ENCODE assay signal across 24 mouse cellular contexts in the genomic region with DNA sequence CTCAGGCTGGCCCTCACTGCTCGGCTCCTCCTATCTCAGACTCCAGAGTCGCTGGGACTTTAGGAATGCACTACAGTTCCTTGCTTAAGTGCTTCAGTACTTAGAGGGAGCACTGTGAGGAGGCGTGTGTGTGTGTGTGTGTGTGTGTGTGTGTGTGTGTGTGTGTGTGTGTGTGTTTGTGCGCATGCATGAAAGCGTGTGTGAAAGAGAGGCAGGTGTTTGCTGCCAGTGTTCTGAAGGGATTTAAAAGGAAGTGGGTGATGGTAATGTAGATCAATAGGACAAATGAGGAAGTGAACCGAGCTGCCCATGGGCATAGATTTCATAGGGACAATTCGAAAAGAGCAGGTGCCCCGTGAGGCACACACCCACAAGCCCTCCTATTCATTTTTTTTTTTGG. TPM values are rescaled to one million over a fixed set of nuclear protein-coding genes. Genes with fewer than 3 reads are reported as not detected.
DNase-seq lines count a peak whose midpoint lies in the region; ATAC-seq and TF ChIP-seq lines count a peak whose summit lies in the region.
"Had no signal": no experiment of that assay in that cellular context is flagged by ENCODE, and none has a peak within 500 bp of the region (broad histone marks: within the 10 kb centered on the region; RNA-seq: fewer than 3 reads in every experiment).

No protein-coding gene starts in this region.

- H3K79me2 ChIP-seq in CH12.LX (replicated peaks; ENCODE audit: control insufficient read depth, extremely low read depth, insufficient read depth, poor library complexity, severe bottlenecking): no peaks in the 10 kb centered on the region

- H3K9ac ChIP-seq in CH12.LX (ENCODE audit: insufficient read depth, low read depth): no peak overlapping the region
- H3K9ac ChIP-seq: forebrain, embryonic 12.5 days; heart, embryonic 13.5 days; hindbrain, embryonic 14.5 days; kidney, embryonic 15.5 days; limb, embryonic 12.5 days; lung, embryonic 15.5 days; midbrain, embryonic 12.5 days; neural tube, embryonic 15.5 days had no signal

- H3K27ac ChIP-seq in CH12.LX (ENCODE audit: insufficient read depth, low read depth): no peak overlapping the region
- H3K27ac ChIP-seq: embryonic facial prominence, embryonic 10.5 days; forebrain, embryonic 12.5 days; heart, embryonic 13.5 days; hindbrain, embryonic 14.5 days; kidney, embryonic 15.5 days; limb, embryonic 12.5 days; liver, embryonic 13.5 days; lung, embryonic 15.5 days; macrophage; midbrain, embryonic 12.5 days; neural tube, embryonic 15.5 days had no signal

- ATAC-seq in megakaryocyte progenitor cell, adult 5-6 weeks (replicated peaks; ENCODE audit: poor library complexity): 0 out of 2 replicates have a peak, but pooled peaks have one; percentile 9

- peaks cover 0 to 18% of the 10 kb centered on the region in 2 experiments for H3K36me3 ChIP-seq in CH12.LX (replicated peaks in 1 of 2; ENCODE audit: control insufficient read depth in 1 of 2, insufficient read depth in 1 of 2, low read length in 1 of 2)
- H3K36me3 ChIP-seq: embryonic facial prominence, embryonic 10.5 days; forebrain, embryonic 12.5 days; heart, embryonic 13.5 days; kidney, embryonic 15.5 days; limb, embryonic 12.5 days; liver, embryonic 13.5 days; lung, embryonic 15.5 days; midbrain, embryonic 12.5 days; neural tube, embryonic 15.5 days had no signal

- intact Hi-C loops in left cerebral cortex, postnatal 14 days (cut with DNase I): no loop called here

- TF ChIP-seq EP300 in CH12.LX (IDR thresholded peaks at IDR 0.05; ENCODE audit: low read length): no peak

- TF ChIP-seq CTCF in CH12.LX (conservative IDR thresholded peaks at IDR 0.05 in 1 of 2, IDR thresholded peaks at IDR 0.05 in 1 of 2; ENCODE audit: low read depth in 2 of 2, low read length in 2 of 2): no peak

- H3K27me3 ChIP-seq in CH12.LX (replicated peaks): no peaks in the 10 kb centered on the region
- H3K27me3 ChIP-seq: kidney, embryonic 15.5 days; liver, embryonic 13.5 days; neural tube, embryonic 15.5 days had no signal

- H3K9me3 ChIP-seq in CH12.LX (replicated peaks; ENCODE audit: low read length): no peaks in the 10 kb centered on the region
- H3K9me3 ChIP-seq: embryonic facial prominence, embryonic 10.5 days; forebrain, embryonic 12.5 days; heart, embryonic 13.5 days; kidney, embryonic 15.5 days; limb, embryonic 12.5 days; liver, embryonic 13.5 days; lung, embryonic 15.5 days; midbrain, embryonic 12.5 days; neural tube, embryonic 15.5 days had no signal

- in situ Hi-C loops in CH12.LX (cut with MboI; ENCODE audit: low pct_ligation_motif_present, low pct_unique_long_range_greater_than_20kb, low sequenced_read_pairs): no loop called here

- H3K4me1 ChIP-seq in CH12.LX (ENCODE audit: control insufficient read depth in 1 of 2, insufficient read depth in 2 of 2): peaks cover 17 to 34% of the 10 kb centered on the region in 2 experiments

- TF ChIP-seq RAD21 in CH12.LX (IDR thresholded peaks at IDR 0.05; ENCODE audit: low read depth, low read length): no peak

- H3K4me2 ChIP-seq in CH12.LX (ENCODE audit: insufficient read depth, low read depth, poor library complexity, severe bottlenecking): peak overlapping the region; percentile 26
- H3K4me2 ChIP-seq: forebrain, embryonic 12.5 days; heart, embryonic 13.5 days; hindbrain, embryonic 14.5 days; kidney, embryonic 15.5 days; limb, embryonic 12.5 days; liver, embryonic 13.5 days; lung, embryonic 15.5 days; midbrain, embryonic 12.5 days; neural tube, embryonic 15.5 days had no signal

- dilution Hi-C loops in CH12.LX (cut with MboI; ENCODE audit: extremely low pct_ligation_motif_present, extremely low pct_unique_long_range_greater_than_20kb, low sequenced_read_pairs): no loop called here

- peak; percentile 62 for DNase-seq in CD4-positive helper T cell, adult 2 months (ENCODE audit: low read depth, low spot score)
- DNase-seq in CH12.LX (ENCODE audit: extremely low read depth): peak; percentile 48
- peak; percentile 58 for DNase-seq in thymus, postnatal 14 days
- no peak for DNase-seq in natural killer cell, adult 2 months (ENCODE audit: low spot score in 2 of 2)
- no peak for DNase-seq in left cerebral cortex, postnatal 14 days (ENCODE audit: low spot score in 2 of 2)
- DNase-seq in frontal cortex, postnatal 14 days (ENCODE audit: low spot score in 2 of 2): no peak
- DNase-seq: cerebellum, postnatal 25 days; gastrocnemius, postnatal 10 days; heart, adult 18-20 months; kidney, postnatal 4 days; liver, embryonic 13.5 days; right cerebral cortex, postnatal 25 days had no signal

- no peak for TF ChIP-seq POLR2A in CH12.LX (IDR thresholded peaks at IDR 0.05; ENCODE audit: low read depth, low read length)

- no peak overlapping the region for H3K4me3 ChIP-seq in CH12.LX (replicated peaks in 1 of 3; ENCODE audit: low read depth in 2 of 3, low read length in 2 of 3, poor library complexity in 1 of 3)
- H3K4me3 ChIP-seq: embryonic facial prominence, embryonic 10.5 days; forebrain, embryonic 12.5 days; heart, embryonic 13.5 days; kidney, embryonic 15.5 days; limb, embryonic 12.5 days; liver, embryonic 13.5 days; lung, embryonic 15.5 days; midbrain, embryonic 12.5 days; neural tube, embryonic 15.5 days had no signal

TF ChIP-seq in CH12.LX, 34 proteins besides CTCF, POLR2A, EP300 and RAD21:
- TF ChIP-seq POLR2AphosphoS2 (IDR thresholded peaks at IDR 0.05; ENCODE audit: low read depth, low read length) (no peak), PAX5 (IDR thresholded peaks at IDR 0.05; ENCODE audit: low read length) (no peak), CHD2 (IDR thresholded peaks at IDR 0.05; ENCODE audit: low read length) (no peak), IRF4 (IDR thresholded peaks at IDR 0.05; ENCODE audit: low read depth, low read length) (peak; percentile 20; the same call in 1 of the 2 replicates), BHLHE40 (IDR thresholded peaks at IDR 0.05; ENCODE audit: low read depth, low read length) (peak; percentile 39; the same call in 1 of the 2 replicates), NRF1 (IDR thresholded peaks at IDR 0.05; ENCODE audit: low read depth, low read length) (peak; percentile 27; the same call in 1 of the 2 replicates)

RNA-seq across cellular contexts. Expression of gene Lpar5, which starts 6.1 kb away (rescaled TPM):
- total RNA-seq in CH12.LX (2012; rRNA removed) (4.4 and 4.5 TPM in 2 replicates), CH12.LX (2014; rRNA removed) (3.3 and 4.8 TPM in 2 replicates)
- 14.4 and 25.9 TPM in 2 replicates for polyA plus RNA-seq in CH12.LX (2012; ENCODE audit: insufficient read length, low read depth)
- total RNA-seq in megakaryocyte progenitor cell, adult 5-6 weeks (2015): 6.7 and 10.6 TPM in 2 replicates
- total RNA-seq in megakaryocyte progenitor cell, adult 5-6 weeks (2017): 3.5 and 6.7 TPM in 2 replicates
- under 1 TPM; 0.40 to 0.66 TPM for total RNA-seq in left cerebral cortex, postnatal 14 days (2021)
- total RNA-seq: heart, postnatal 25 days had no signal

RNA-seq across cellular contexts. Expression of gene Chd4, which starts 22.0 kb away (rescaled TPM):
- 165 and 174 TPM in 2 replicates for total RNA-seq in CH12.LX (2012; rRNA removed)
- 72.7 and 86.0 TPM in 2 replicates for total RNA-seq in CH12.LX (2014; rRNA removed)
- 200 and 225 TPM in 2 replicates for polyA plus RNA-seq in CH12.LX (2012; ENCODE audit: insufficient read length, low read depth)
- 85.7 and 91.6 TPM in 2 replicates for total RNA-seq in megakaryocyte progenitor cell, adult 5-6 weeks (2015)
- total RNA-seq in megakaryocyte progenitor cell, adult 5-6 weeks (2017): 299 and 375 TPM in 2 replicates
- total RNA-seq in left cerebral cortex, postnatal 14 days (2021): 100 to 1,000 TPM; 157 TPM

RNA-seq across cellular contexts. Expression of gene Acrbp, which starts 24.3 kb away (rescaled TPM):
- total RNA-seq in CH12.LX (2012; rRNA removed) (3.1 and 3.3 TPM in 2 replicates), CH12.LX (2014; rRNA removed) (1.1 and 1.7 TPM in 2 replicates)
- 4.0 and 4.9 TPM in 2 replicates for polyA plus RNA-seq in CH12.LX (2012; ENCODE audit: insufficient read length, low read depth)
- 8.1 and 9.5 TPM in 2 replicates for total RNA-seq in megakaryocyte progenitor cell, adult 5-6 weeks (2015)
- total RNA-seq in megakaryocyte progenitor cell, adult 5-6 weeks (2017): 3.6 and 5.8 TPM in 2 replicates
- total RNA-seq in left cerebral cortex, postnatal 14 days (2021): 1 to 10 TPM; 5.7 to 9.0 TPM

RNA-seq across cellular contexts. Expression of gene Ing4, which starts 34.3 kb away (rescaled TPM):
- total RNA-seq in CH12.LX (2012; rRNA removed): 23.8 and 27.3 TPM in 2 replicates
- 31.3 and 32.2 TPM in 2 replicates for total RNA-seq in CH12.LX (2014; rRNA removed)
- polyA plus RNA-seq in CH12.LX (2012; ENCODE audit: insufficient read length, low read depth): 21.3 and 25.1 TPM in 2 replicates
- total RNA-seq in megakaryocyte progenitor cell, adult 5-6 weeks (2015): 22.8 and 25.2 TPM in 2 replicates
- 44.4 and 49.8 TPM in 2 replicates for total RNA-seq in megakaryocyte progenitor cell, adult 5-6 weeks (2017)
- total RNA-seq in left cerebral cortex, postnatal 14 days (2021): 10 to 100 TPM; 60.8 to 61.1 TPM

RNA-seq across cellular contexts. Expression of gene Nop2, which starts 57.9 kb away (rescaled TPM):
- total RNA-seq in CH12.LX (2012; rRNA removed) (128 and 188 TPM in 2 replicates), CH12.LX (2014; rRNA removed) (154 TPM in 2 replicates)
- 175 and 179 TPM in 2 replicates for polyA plus RNA-seq in CH12.LX (2012; ENCODE audit: insufficient read length, low read depth)
- total RNA-seq in megakaryocyte progenitor cell, adult 5-6 weeks (2015): 42.8 and 43.7 TPM in 2 replicates
- total RNA-seq in megakaryocyte progenitor cell, adult 5-6 weeks (2017): 82.3 and 83.8 TPM in 2 replicates
- 10 to 100 TPM; 28.8 to 32.3 TPM for total RNA-seq in left cerebral cortex, postnatal 14 days (2021)

Comparison
In these comparisons a context has a peak if more than half of its experiments do, and no peak if none do; other contexts are left out.
1. DNase-seq: peak in CD4-positive helper T cell, adult 2 months (single experiment), CH12.LX (single experiment) and thymus, postnatal 14 days (single experiment); none in natural killer cell, adult 2 months (0 of 2), left cerebral cortex, postnatal 14 days (0 of 2) and frontal cortex, postnatal 14 days (0 of 2).